Mouse (Mus musculus) lung, embryonic 15.5 days (tissue): ENCODE measurements at regions not wholly inside any gene's neighbourhood (a gene's known extent, or its start where the extent isn't known, plus 50 kb on each side); places are given as distances from the start of the nearest gene placed in this dataset.

Source experiments
- ATAC-seq: fragments of 200-750 bp; cut with Nextera tagmentation; 2 replicates; pipeline ENCODE4 v1.8.0; 2017; ENCODE audit warnings: moderate number of reproducible peaks, borderline replicate concordance; ENCODE audit not compliant: low FRiP score, low TSS enrichment; ENCODE audit errors: extremely low read depth
- H3K27ac ChIP-seq: fragments of 300-500 bp; sonication (generic); 2 replicates; pipeline ENCODE4 v1.5.1; 2015; ENCODE audit warnings: moderate library complexity, mild to moderate bottlenecking, inconsistent platforms
- H3K27me3 ChIP-seq: fragments of 300-500 bp; sonication (generic); 2 replicates; pipeline ENCODE4 v1.6.1; 2015; ENCODE audit warnings: inconsistent platforms
- H3K36me3 ChIP-seq: fragments of 300-500 bp; sonication (generic); 2 replicates; pipeline ENCODE4 v1.6.1; 2015; ENCODE audit warnings: inconsistent platforms
- H3K4me1 ChIP-seq: fragments of 300-500 bp; sonication (generic); 2 replicates; pipeline ENCODE4 v1.6.1; 2015; ENCODE audit warnings: inconsistent platforms
- H3K4me2 ChIP-seq: fragments of 300-500 bp; sonication (generic); 2 replicates; pipeline ENCODE4 v1.6.1; 2015; ENCODE audit warnings: inconsistent platforms, mild to moderate bottlenecking, moderate library complexity
- H3K4me3 ChIP-seq: fragments of 300-500 bp; sonication (generic); 2 replicates; pipeline ENCODE4 v1.5.1; 2015; ENCODE audit warnings: mild to moderate bottlenecking, inconsistent platforms
- H3K9ac ChIP-seq: fragments of 300-500 bp; sonication (generic); 2 replicates; pipeline ENCODE4 v1.6.1; 2015; ENCODE audit warnings: inconsistent platforms
- H3K9me3 ChIP-seq: fragments of 300-500 bp; sonication (generic); 2 replicates; pipeline ENCODE4 v1.6.1; 2016; ENCODE audit warnings: inconsistent platforms
- WGBS: fragments of 180-500 bp; shearing (Covaris S2); methylation state at CpG from one replicate; pipeline ENCODE4 v1.1.7; 2015; 5-methylcytosine and 5-hydroxymethylcytosine counted together

DNA sequence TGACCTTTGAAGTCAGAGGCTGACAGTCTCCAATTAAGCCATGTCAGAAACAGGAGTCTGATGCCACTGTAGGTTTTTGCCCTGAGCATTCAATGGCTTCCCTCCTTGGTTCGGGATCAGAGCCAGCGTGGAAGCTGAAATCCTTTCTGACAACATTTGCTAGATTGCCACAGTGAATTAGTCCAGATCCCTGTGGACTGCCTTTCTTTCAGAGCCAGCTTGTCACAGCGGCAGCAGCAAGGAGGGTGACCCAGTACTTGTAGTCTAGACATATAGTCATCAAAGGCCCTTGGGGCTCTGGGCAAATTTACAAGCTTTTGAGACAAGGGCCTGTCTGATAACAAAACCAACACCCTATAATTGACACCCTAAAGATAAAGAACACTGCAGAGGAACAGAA, 86.5 kb upstream of the Map3k7 start:
- Histone ChIP-seq H3K9ac (no peak overlapping the region), H3K4me2 (no peak overlapping the region), H3K9me3 (no peaks in the 10 kb centered on the region), H3K36me3 (no peaks in the 10 kb centered on the region), H3K4me1 (0 out of 2 replicates have a peak, but pooled peaks cover 3% of the 10 kb centered on the region), H3K27me3 (no peaks in the 10 kb centered on the region), H3K4me3 (no peak overlapping the region), H3K27ac (no peak overlapping the region)
- no peak for ATAC-seq
- 26% methylated on average over 3 of the region's 3 CpGs for WGBS

DNA sequence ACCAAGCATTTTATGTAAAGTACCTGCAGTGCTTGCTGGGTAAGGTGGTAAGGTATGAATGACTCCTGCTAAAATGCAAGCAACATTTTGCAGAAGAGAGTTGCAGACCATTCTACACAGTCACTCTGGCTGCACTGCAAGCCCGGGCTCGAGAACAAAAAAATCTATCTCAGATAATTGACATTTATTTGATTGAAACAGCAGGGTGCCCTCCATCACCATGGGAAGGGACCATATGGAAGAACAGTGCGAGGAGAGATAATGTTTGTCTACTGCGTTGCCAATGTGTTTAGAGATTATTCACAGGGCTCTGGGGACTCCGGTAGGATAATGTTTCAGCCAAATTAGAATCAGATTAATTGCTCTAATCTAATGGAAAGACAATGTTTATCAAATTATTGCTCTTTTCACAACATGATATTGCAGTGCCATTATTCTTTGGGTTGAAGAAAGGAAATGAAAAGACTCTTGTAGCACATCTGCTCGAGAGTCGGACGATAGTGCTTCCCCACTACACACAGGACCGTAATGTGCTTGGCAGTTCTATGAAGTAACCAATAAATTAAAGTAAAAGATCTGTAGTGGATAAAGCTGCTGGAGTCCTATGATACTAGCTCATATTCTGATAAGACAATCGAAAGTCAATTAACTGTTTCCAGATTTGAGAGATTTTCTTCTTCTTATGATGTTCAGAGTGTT, 85.3 kb upstream of the Map3k7 start:
- Histone ChIP-seq H3K4me2 (0 out of 2 replicates have a peak overlapping the region, but pooled peaks have one; percentile 6), H3K9me3 (no peaks in the 10 kb centered on the region), H3K36me3 (no peaks in the 10 kb centered on the region), H3K27ac (no peak overlapping the region), H3K4me1 (0 out of 2 replicates have a peak, but pooled peaks cover 3% of the 10 kb centered on the region), H3K9ac (no peak overlapping the region), H3K27me3 (no peaks in the 10 kb centered on the region), H3K4me3 (no peak overlapping the region)
- 36% methylated on average over 10 of the region's 10 CpGs for WGBS
- no peak for ATAC-seq

DNA sequence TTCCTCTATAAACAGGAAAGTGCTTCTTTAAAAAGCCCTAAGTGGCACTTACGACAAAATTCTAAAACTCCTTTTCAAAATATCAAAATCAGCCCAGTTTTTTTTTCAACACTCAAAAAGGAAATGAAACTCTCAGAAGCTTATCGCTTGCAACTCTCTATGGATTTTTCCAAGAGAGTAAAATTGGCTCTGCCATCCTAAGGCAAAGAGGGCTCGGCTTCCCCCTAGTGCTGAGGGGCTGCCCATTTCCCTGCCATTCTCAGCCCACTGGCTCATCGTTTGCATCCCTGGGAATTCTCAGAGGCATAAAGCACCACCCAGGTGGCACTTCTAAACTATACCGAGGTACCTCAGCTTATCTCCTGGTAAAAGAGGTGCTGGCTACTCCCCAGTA, 84.7 kb upstream of the Map3k7 start:
- Histone ChIP-seq H3K36me3 (no peaks in the 10 kb centered on the region), H3K27ac (no peak overlapping the region), H3K4me2 (0 out of 2 replicates have a peak overlapping the region, but pooled peaks have one; percentile 6), H3K4me1 (0 out of 2 replicates have a peak, but pooled peaks cover 3% of the 10 kb centered on the region), H3K9ac (no peak overlapping the region), H3K9me3 (no peaks in the 10 kb centered on the region), H3K27me3 (no peaks in the 10 kb centered on the region), H3K4me3 (no peak overlapping the region)
- 39% methylated on average over 5 of the region's 5 CpGs for WGBS
- no peak for ATAC-seq

DNA sequence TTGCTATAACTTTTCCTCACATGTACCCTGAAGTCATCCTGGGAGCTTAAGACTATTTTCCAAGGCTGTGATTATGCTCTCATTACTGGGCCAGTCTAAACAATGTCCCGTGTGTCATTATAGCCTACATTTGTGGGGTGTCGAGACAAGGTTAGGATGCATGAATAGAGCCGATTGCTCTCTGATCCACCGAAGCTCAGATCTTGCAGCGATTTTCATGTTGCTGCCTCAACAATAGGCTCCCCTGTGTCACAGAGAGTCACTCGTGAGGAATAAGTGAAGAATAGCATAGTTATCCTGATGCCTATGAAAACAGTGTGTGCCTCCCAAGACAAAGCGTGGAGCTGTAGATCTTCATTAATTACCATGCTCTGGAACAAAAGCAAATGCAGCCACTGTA, 83.7 kb upstream of the Map3k7 start:
- 0 out of 2 replicates have a peak, but pooled peaks cover 3% of the 10 kb centered on the region for H3K4me1 ChIP-seq
- H3K9ac ChIP-seq, result no peak overlapping the region
- no peaks in the 10 kb centered on the region for H3K27me3 ChIP-seq
- no peak overlapping the region for H3K4me3 ChIP-seq
- no peak for ATAC-seq
- H3K4me2 ChIP-seq, result no peak overlapping the region
- no peaks in the 10 kb centered on the region for H3K9me3 ChIP-seq
- no peaks in the 10 kb centered on the region for H3K36me3 ChIP-seq
- 74% methylated on average over 7 of the region's 7 CpGs for WGBS
- H3K27ac ChIP-seq, result no peak overlapping the region

DNA sequence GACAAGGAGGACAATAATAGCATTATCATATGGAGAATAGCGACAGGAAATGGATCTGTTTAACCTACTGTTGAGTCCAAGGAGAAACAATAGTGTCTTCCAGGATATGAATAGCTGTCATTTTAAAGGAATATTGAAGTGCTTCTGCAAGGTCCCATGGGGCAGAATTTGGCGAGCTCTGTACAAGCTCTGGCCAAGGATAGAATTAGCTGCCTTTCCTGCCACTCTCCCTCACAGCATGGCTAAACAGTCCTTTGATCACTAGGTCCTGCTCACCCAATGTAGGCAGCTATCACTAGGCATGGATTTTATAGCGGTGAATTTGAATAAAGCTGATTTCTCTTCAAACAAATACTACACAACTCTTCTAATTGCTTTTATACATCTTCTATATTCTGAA, 74.2 kb upstream of the Map3k7 start:
- ATAC-seq, result no peak
- Histone ChIP-seq H3K4me2 (no peak overlapping the region), H3K9ac (no peak overlapping the region), H3K27me3 (no peaks in the 10 kb centered on the region), H3K36me3 (no peaks in the 10 kb centered on the region), H3K4me3 (no peak overlapping the region), H3K27ac (no peak overlapping the region), H3K9me3 (no peaks in the 10 kb centered on the region), H3K4me1 (no peaks in the 10 kb centered on the region)
- 63% methylated on average over 3 of the region's 3 CpGs for WGBS

DNA sequence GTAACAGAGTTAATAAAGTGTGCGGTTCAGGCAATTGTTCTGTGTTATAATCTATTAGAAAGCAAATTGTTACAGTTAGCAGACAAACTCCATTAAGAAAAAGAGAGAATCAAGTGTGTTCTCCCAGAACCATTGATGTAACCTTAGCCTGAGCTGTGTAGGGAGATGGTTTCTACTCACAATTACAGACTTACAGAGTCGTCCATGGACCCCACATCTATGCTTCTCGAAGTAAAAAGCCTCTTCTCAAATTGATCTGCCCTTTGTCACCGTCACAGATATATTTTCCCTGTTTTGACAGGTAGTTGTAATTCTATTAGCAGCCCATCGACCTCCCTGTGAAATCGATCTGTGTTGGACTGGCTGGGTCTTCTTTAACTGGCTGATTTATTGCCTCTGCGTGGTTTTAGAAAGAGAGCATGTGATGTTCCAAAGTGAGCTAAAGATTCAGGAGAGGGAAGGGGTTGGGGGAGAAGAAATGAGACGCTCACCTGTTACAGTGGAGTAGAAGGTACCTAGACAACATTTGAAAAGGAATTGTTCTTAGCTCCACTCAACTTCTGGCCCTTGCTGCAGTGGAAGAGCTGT, 54.7 kb upstream of the Map3k7 start:
- no peak overlapping the region for H3K4me3 ChIP-seq
- no peaks in the 10 kb centered on the region for H3K4me1 ChIP-seq
- no peak overlapping the region for H3K27ac ChIP-seq
- 64% methylated on average over 8 of the region's 8 CpGs for WGBS
- no peak overlapping the region for H3K4me2 ChIP-seq
- no peak for ATAC-seq
- no peaks in the 10 kb centered on the region for H3K9me3 ChIP-seq
- H3K36me3 ChIP-seq, result no peaks in the 10 kb centered on the region
- H3K9ac ChIP-seq, result no peak overlapping the region
- no peaks in the 10 kb centered on the region for H3K27me3 ChIP-seq
